Mouse (Mus musculus) lung, adult 2 months (tissue): Measurements from ENCODE around the gene Ensa. TPM values are rescaled to one million over a fixed set of nuclear protein-coding genes. Genes with fewer than 3 reads are reported as not detected.
A peak's percentile ranks its signal among the peaks of the same experiment; 100 is the strongest.

Experiments used
- DNase-seq: peaks from one replicate; pipeline ENCODE4 v3.0.0; 2022
- H3K4me1 ChIP-seq: fragments of 200-500 bp; 2 replicates; pipeline ENCODE4 v1.6.1; 2011; ENCODE audit warnings: low read length; ENCODE audit not compliant: control insufficient read depth, insufficient read depth
- H3K4me3 ChIP-seq: fragments of 200-500 bp; replicated peaks from 2 replicates; pipeline ENCODE3; 2011; ENCODE audit warnings: low read depth, mild to moderate bottlenecking, control low read depth, low read length; ENCODE audit errors: extremely low read depth
- CTCF ChIP-seq: fragments of 200-500 bp; IDR thresholded peaks from 2 replicates; pipeline ENCODE4 v1.5.1; 2011; ENCODE audit warnings: mild to moderate bottlenecking, low read length, control low read depth; ENCODE audit not compliant: insufficient read depth
- POLR2A ChIP-seq: fragments of 200-500 bp; IDR thresholded peaks from 2 replicates; pipeline ENCODE4 v1.6.1; 2011; ENCODE audit warnings: low read depth, mild to moderate bottlenecking, control low read depth, low read length, borderline replicate concordance; ENCODE audit errors: extremely low read depth
- WGBS: fragments of 180-500 bp; shearing (Covaris S2); methylation state at CpG from one replicate; pipeline ENCODE4 v1.1.7; 2018; 5-methylcytosine and 5-hydroxymethylcytosine counted together
- polyA plus RNA-seq: library from polyadenylated mRNA; depleted of rRNA; stranded (reverse); fragments of >200 nt; gene quantifications from 2 replicates; pipeline ENCODE4 v1.2.3, GENCODE M21; 2012; rRNA removed

Ensa gene
- polyA plus RNA-seq, 1 experiment: 15.7 TPM

DNA sequence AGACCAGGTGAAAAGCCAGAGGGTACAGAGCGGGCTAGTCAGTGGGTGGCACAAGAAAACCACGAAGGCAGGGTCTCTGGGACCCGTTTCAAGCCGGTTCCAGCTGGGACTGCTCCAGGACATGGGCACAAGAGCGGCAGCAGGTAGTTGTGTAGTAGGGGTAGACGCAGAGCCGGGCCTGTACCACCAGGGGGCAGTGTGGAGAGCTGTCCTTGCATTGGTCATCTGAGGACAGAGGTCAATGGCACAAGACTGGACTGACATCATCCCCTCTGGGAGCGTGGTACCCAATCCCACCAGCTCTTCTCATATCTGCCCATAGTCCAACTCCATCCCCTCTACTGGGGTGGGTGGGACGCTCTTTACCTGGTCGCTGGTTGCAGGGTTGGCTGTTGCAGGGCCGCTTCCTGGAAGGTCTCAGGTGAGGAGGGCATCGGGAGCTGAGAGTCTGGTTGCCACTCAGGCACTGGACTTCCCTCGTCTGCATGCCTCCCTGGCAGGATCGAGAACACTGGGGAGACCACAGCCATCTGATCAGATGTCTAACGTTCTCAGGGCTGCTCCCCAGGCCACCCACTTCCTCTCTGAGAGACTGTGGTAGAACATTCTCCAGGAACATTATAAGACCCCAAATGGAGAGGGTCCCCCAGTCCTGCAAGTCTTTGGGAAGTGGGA lies 52.1 kb downstream of the Ensa start:
- WGBS: 52% methylated on average over 15 of the region's 15 CpGs
- TF ChIP-seq POLR2A (peak; percentile 20; the same call in 1 of the 2 replicates), CTCF (peak; percentile 95)
- Histone ChIP-seq H3K4me3 (no peak overlapping the region), H3K4me1 (peaks cover 48% of the 10 kb centered on the region)
- peak; percentile 84 for DNase-seq

DNA sequence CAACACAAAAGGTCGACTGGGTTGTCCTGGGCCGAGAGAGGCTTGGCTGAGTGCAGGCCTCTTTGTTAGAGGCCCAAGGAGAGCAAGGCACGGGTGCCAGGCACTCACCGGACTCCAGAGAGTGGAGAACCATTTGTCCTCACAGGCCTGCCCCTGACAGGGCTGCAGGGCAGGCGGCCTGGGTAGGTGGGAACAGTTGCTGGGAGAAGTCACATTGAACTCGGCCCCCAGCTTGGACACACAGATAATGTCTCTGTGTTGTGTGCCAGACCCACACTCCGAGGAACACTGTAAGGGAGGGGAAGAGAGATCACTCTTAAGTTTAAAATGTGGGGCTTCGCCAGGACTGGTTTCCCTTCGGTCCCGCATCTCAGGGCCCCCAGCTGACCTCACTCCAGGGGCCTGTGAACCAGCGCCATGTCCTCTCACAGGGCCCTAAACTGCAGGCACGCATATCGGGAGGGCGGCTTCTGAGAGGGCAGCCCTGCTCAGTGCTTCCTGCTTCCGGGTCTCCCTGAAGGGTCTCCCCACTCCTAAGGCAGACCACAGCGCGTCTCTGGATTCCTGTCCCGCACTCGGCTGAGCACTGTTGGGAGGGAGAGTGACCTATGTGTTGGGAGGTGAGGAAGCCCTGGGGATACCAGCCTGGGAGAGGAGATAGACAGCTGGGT lies 52.8 kb downstream of the Ensa start:
- Histone ChIP-seq H3K4me3 (no peak overlapping the region), H3K4me1 (peaks cover 44% of the 10 kb centered on the region)
- no peak for DNase-seq
- TF ChIP-seq POLR2A: no peak
- no peak for TF ChIP-seq CTCF
- 76% methylated on average over 19 of the region's 19 CpGs for WGBS

DNA sequence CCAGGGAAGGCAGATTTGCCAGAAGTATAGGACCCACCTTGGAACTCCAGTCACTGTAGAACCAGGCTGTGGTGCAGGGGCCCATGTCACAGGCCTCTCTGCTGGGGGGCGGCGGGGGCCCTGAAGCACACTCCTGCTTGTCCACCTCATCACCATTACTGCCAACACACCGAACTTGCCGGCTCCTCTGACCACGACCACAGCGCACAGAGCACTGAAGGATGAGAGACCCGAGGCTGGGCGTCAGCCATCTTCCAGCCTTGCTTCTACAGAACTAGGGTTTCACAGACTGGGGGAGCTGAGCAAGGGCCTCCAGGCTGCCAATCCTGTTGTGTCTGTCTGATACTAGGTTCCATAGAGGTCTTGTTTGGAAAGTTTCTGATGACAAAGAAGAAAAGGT lies 54.8 kb downstream of the Ensa start:
- TF ChIP-seq CTCF (no peak), POLR2A (no peak)
- WGBS: 91% methylated on average over 8 of the region's 8 CpGs
- no peak overlapping the region for H3K4me3 ChIP-seq
- H3K4me1 ChIP-seq: peaks cover 28% of the 10 kb centered on the region
- no peak for DNase-seq

DNA sequence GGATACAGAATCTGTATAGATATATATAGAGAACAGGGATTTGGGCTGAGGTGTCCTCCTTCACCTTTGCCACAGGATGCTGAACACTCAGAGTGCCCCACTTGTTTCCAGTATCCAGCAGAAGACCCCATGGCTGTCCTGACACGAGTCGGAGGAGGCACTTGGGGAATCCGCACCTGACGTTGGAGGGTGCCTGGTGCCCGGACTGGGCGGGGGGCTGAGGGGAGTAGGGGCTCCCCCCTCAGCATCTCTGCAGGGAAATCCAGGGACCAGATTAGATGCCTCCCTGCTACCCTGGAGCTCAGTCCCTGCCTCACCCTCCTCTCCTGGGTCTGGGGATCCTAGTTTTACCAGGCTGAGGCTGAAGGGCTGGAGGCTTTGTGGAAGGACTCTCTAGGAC lies 55.9 kb downstream of the Ensa start:
- 87% methylated on average over 6 of the region's 6 CpGs for WGBS
- DNase-seq: no peak
- TF ChIP-seq CTCF (no peak), POLR2A (no peak)
- Histone ChIP-seq H3K4me3 (no peak overlapping the region), H3K4me1 (peaks cover 29% of the 10 kb centered on the region)

DNA sequence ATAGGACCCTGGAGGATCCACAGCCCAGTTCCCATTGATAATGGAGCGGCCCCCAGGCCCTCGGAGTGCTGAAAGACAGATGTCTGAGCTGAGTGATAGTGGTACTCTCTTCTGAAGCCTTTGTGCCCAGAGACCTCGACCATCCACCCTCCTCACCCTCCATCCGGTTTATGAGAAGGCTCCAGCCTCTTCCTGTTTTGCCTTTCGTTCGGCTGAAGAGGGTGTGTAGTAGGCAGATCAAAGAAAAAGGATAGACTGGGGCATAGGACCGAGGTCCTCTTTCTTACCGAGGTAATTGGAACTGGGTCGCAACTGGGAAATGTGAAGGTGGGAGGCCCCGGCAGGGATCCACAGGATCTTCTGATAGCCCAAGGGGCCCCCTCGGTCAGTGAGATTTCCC lies 56.6 kb downstream of the Ensa start:
- H3K4me1 ChIP-seq: peaks cover 23% of the 10 kb centered on the region
- WGBS: 31% methylated on average over 11 of the region's 11 CpGs
- DNase-seq: no peak
- no peak overlapping the region for H3K4me3 ChIP-seq
- TF ChIP-seq CTCF (no peak), POLR2A (no peak)

Other genes with a start within 250 kb of the Ensa start
- gene 4930558C23Rik, start 222.2 kb upstream of the Ensa start, polyA plus RNA-seq: 0.30 TPM in 1 of 2 replicates, not detected in the other
- 35.5 and 38.1 TPM in 2 replicates for gene Arnt, start 190.6 kb upstream of the Ensa start, polyA plus RNA-seq
- gene Ctsk, start 125.7 kb upstream of the Ensa start, polyA plus RNA-seq: 6.7 and 13.0 TPM in 2 replicates
- 47.8 and 82.1 TPM in 2 replicates for gene Ctss, start 98.2 kb upstream of the Ensa start, polyA plus RNA-seq
- not detected in 2 replicates for gene Hormad1, start 65.3 kb upstream of the Ensa start, polyA plus RNA-seq
- 4.5 and 10.0 TPM in 2 replicates for gene Golph3l, start 36.1 kb upstream of the Ensa start, polyA plus RNA-seq
- 89.2 and 178 TPM in 2 replicates for gene Mcl1, start 33.8 kb downstream of the Ensa start, polyA plus RNA-seq
- 51.3 and 52.3 TPM in 2 replicates for gene Adamtsl4, start 62.9 kb downstream of the Ensa start, polyA plus RNA-seq
- gene Ecm1, start 114.6 kb downstream of the Ensa start, polyA plus RNA-seq: 465 and 807 TPM in 2 replicates
- gene Tars2, start 135.2 kb downstream of the Ensa start, polyA plus RNA-seq: 21.6 and 25.7 TPM in 2 replicates
- gene Rprd2, start 193.9 kb downstream of the Ensa start, polyA plus RNA-seq: 10.0 and 12.1 TPM in 2 replicates
- gene Prpf3, start 230.9 kb downstream of the Ensa start, polyA plus RNA-seq: 7.5 and 13.2 TPM in 2 replicates
- 37.7 and 69.0 TPM in 2 replicates for gene Mrps21, start 246.5 kb downstream of the Ensa start, polyA plus RNA-seq